Mouse (Mus musculus) intestine, embryonic 16.5 days (tissue): Measurements from ENCODE around the gene Trip12. TPM values are rescaled to one million over a fixed set of nuclear protein-coding genes. Genes with fewer than 3 reads are reported as not detected.

ENCODE experiments used
- ATAC-seq: fragments of 200-750 bp; cut with Nextera tagmentation; 2 replicates; pipeline ENCODE4 v1.8.0; 2017; ENCODE audit warnings: moderate TSS enrichment, moderate library complexity
- H3K27ac ChIP-seq: fragments of 300-500 bp; sonication (generic); 2 replicates; pipeline ENCODE4 v1.5.1; 2014; ENCODE audit warnings: mild to moderate bottlenecking, low read length
- H3K27me3 ChIP-seq: fragments of 300-500 bp; sonication (generic); replicated peaks from 2 replicates; pipeline ENCODE4 v1.6.1; 2014; ENCODE audit warnings: low read length, control low read depth, mixed read lengths; ENCODE audit not compliant: control insufficient read depth, insufficient read depth
- H3K36me3 ChIP-seq: fragments of 300-500 bp; sonication (generic); 2 replicates; pipeline ENCODE4 v1.6.1; 2014; ENCODE audit warnings: low read length, control low read depth; ENCODE audit not compliant: control insufficient read depth, insufficient read depth
- H3K4me1 ChIP-seq: fragments of 300-500 bp; sonication (generic); 2 replicates; pipeline ENCODE4 v1.6.1; 2014; ENCODE audit warnings: low read length, control low read depth, mixed read lengths; ENCODE audit not compliant: control insufficient read depth, insufficient read depth
- H3K4me2 ChIP-seq: fragments of 300-500 bp; sonication (generic); 2 replicates; pipeline ENCODE4 v1.6.1; 2014; ENCODE audit warnings: low read depth, low read length, control low read depth
- H3K4me3 ChIP-seq: fragments of 300-500 bp; sonication (generic); 2 replicates; pipeline ENCODE4 v1.5.1; 2014; ENCODE audit warnings: mild to moderate bottlenecking, low read length
- H3K9ac ChIP-seq: fragments of 300-500 bp; sonication (generic); 2 replicates; pipeline ENCODE4 v1.6.1; 2014; ENCODE audit warnings: low read depth, low read length
- H3K9me3 ChIP-seq: fragments of 300-500 bp; sonication (generic); 2 replicates; pipeline ENCODE4 v1.6.1; 2016; ENCODE audit warnings: low read length, control low read depth; ENCODE audit not compliant: control insufficient read depth
- WGBS: fragments of 180-500 bp; shearing (Covaris S2); extraction: QIAGEN DNeasy Blood & Tissue Kit; methylation state at CpG from one replicate; pipeline ENCODE4 v1.1.7; 2014; 5-methylcytosine and 5-hydroxymethylcytosine counted together
- polyA plus RNA-seq: library from polyadenylated mRNA; unstranded; fragments of >200 nt; fragmentation: Nextera tagmentation; extraction: Ambion mirVana; gene quantifications from 2 replicates; pipeline ENCODE4 v1.2.1, GENCODE M21; 2015

Gene Trip12
- 34.5 and 42.9 TPM in 2 replicates for polyA plus RNA-seq

- Histone ChIP-seq H3K4me1 (no peaks in the 10 kb centered on the region), H3K9me3 (no peaks in the 10 kb centered on the region), H3K36me3 (no peaks in the 10 kb centered on the region), H3K27me3 (no peaks in the 10 kb centered on the region), H3K27ac (peak within 1 kb of the TSS; percentile 99), H3K4me2 (peak within 1 kb of the TSS; percentile 62), H3K9ac (peak within 1 kb of the TSS; percentile 98), H3K4me3 (peak within 1 kb of the TSS; percentile 93)
- ATAC-seq, result peak; percentile 70
- WGBS, result 0% methylated on average over 34 of the region's 39 CpGs
These were observed at the start of gene Trip12 for GRCm38 (mm10) chr1:84840018-84840664. TSS of gene Trip12 (minus strand) at chr1:84840516.

- H3K4me2 ChIP-seq, result no peak overlapping the region
- 39% methylated on average over 7 of the region's 7 CpGs for WGBS
- H3K27me3 ChIP-seq, result no peaks in the 10 kb centered on the region
- no peaks in the 10 kb centered on the region for H3K4me1 ChIP-seq
- H3K27ac ChIP-seq, result no peak overlapping the region
- H3K4me3 ChIP-seq, result no peak overlapping the region
- ATAC-seq, result no peak
- no peaks in the 10 kb centered on the region for H3K9me3 ChIP-seq
- H3K36me3 ChIP-seq, result no peaks in the 10 kb centered on the region
- no peak overlapping the region for H3K9ac ChIP-seq
These were observed 49.7 kb upstream of the Trip12 start for GRCm38 (mm10) chr1:84890005-84890393.

- H3K9me3 ChIP-seq, result no peaks in the 10 kb centered on the region
- no peak overlapping the region for H3K4me2 ChIP-seq
- H3K9ac ChIP-seq, result no peak overlapping the region
- H3K4me1 ChIP-seq, result no peaks in the 10 kb centered on the region
- H3K27me3 ChIP-seq, result no peaks in the 10 kb centered on the region
- no peak for ATAC-seq
- no peak overlapping the region for H3K27ac ChIP-seq
- WGBS, result 61% methylated on average over 8 of the region's 8 CpGs
- H3K36me3 ChIP-seq, result no peaks in the 10 kb centered on the region
- H3K4me3 ChIP-seq, result no peak overlapping the region
These were observed 49.2 kb upstream of the Trip12 start for GRCm38 (mm10) chr1:84889330-84890004.

GRCm38 (mm10) chr1:84885921-84886320 lies 45.6 kb upstream of the Trip12 start:
- no peaks in the 10 kb centered on the region for H3K27me3 ChIP-seq
- H3K4me2 ChIP-seq, result no peak overlapping the region
- no peak for ATAC-seq
- H3K9me3 ChIP-seq, result no peaks in the 10 kb centered on the region
- H3K36me3 ChIP-seq, result no peaks in the 10 kb centered on the region
- H3K9ac ChIP-seq, result no peak overlapping the region
- no peaks in the 10 kb centered on the region for H3K4me1 ChIP-seq
- H3K4me3 ChIP-seq, result no peak overlapping the region
- 87% methylated on average over 6 of the region's 6 CpGs for WGBS
- no peak overlapping the region for H3K27ac ChIP-seq

GRCm38 (mm10) chr1:84885174-84885573 lies 44.9 kb upstream of the Trip12 start:
- no peak for ATAC-seq
- H3K4me3 ChIP-seq, result no peak overlapping the region
- 83% methylated on average over 3 of the region's 3 CpGs for WGBS

GRCm38 (mm10) chr1:84883889-84884288 lies 43.6 kb upstream of the Trip12 start:
- no peak overlapping the region for H3K4me3 ChIP-seq
- H3K4me2 ChIP-seq, result no peak overlapping the region
- WGBS, result 68% methylated on average over 4 of the region's 4 CpGs
- H3K27ac ChIP-seq, result no peak overlapping the region
- H3K4me1 ChIP-seq, result no peaks in the 10 kb centered on the region
- H3K36me3 ChIP-seq, result no peaks in the 10 kb centered on the region
- H3K9me3 ChIP-seq, result no peaks in the 10 kb centered on the region
- H3K9ac ChIP-seq, result no peak overlapping the region
- no peaks in the 10 kb centered on the region for H3K27me3 ChIP-seq
- ATAC-seq, result no peak

More at GRCm38 (mm10) chr1:84885174-84885573, 44.9 kb upstream of the Trip12 start:
- Histone ChIP-seq H3K4me1 (no peaks in the 10 kb centered on the region), H3K27me3 (no peaks in the 10 kb centered on the region), H3K9me3 (no peaks in the 10 kb centered on the region), H3K4me2 (no peak overlapping the region), H3K9ac (no peak overlapping the region), H3K27ac (no peak overlapping the region), H3K36me3 (no peaks in the 10 kb centered on the region)

GRCm38 (mm10) chr1:84882937-84883336 lies 42.6 kb upstream of the Trip12 start:
- H3K9me3 ChIP-seq, result no peaks in the 10 kb centered on the region
- no peak overlapping the region for H3K4me3 ChIP-seq
- H3K4me2 ChIP-seq, result no peak overlapping the region
- H3K27me3 ChIP-seq, result no peaks in the 10 kb centered on the region
- no peaks in the 10 kb centered on the region for H3K36me3 ChIP-seq
- no peaks in the 10 kb centered on the region for H3K4me1 ChIP-seq
- no peak overlapping the region for H3K27ac ChIP-seq
- 89% methylated on average over 4 of the region's 4 CpGs for WGBS
- no peak for ATAC-seq
- H3K9ac ChIP-seq, result no peak overlapping the region

GRCm38 (mm10) chr1:84882066-84882532 lies 41.8 kb upstream of the Trip12 start:
- H3K36me3 ChIP-seq, result no peaks in the 10 kb centered on the region
- ATAC-seq, result no peak
- WGBS, result 65% methylated on average over 2 of the region's 2 CpGs
- H3K4me3 ChIP-seq, result no peak overlapping the region
- H3K27me3 ChIP-seq, result no peaks in the 10 kb centered on the region
- H3K9ac ChIP-seq, result no peak overlapping the region
- no peak overlapping the region for H3K4me2 ChIP-seq
- no peaks in the 10 kb centered on the region for H3K9me3 ChIP-seq
- H3K4me1 ChIP-seq, result no peaks in the 10 kb centered on the region
- no peak overlapping the region for H3K27ac ChIP-seq

GRCm38 (mm10) chr1:84881248-84882065 lies 41.1 kb upstream of the Trip12 start:
- H3K9ac ChIP-seq, result no peak overlapping the region
- 70% methylated on average over 11 of the region's 11 CpGs for WGBS
- ATAC-seq, result no peak

More at GRCm38 (mm10) chr1:84881248-84882065, 41.1 kb upstream of the Trip12 start:
- Histone ChIP-seq H3K4me1 (no peaks in the 10 kb centered on the region), H3K4me2 (no peak overlapping the region), H3K4me3 (no peak overlapping the region), H3K27me3 (no peaks in the 10 kb centered on the region), H3K9me3 (no peaks in the 10 kb centered on the region), H3K27ac (no peak overlapping the region), H3K36me3 (no peaks in the 10 kb centered on the region)
